Mouse (Mus musculus) kidney, embryonic 14.5 days (tissue): ENCODE data around the gene Wwox. TPM values are rescaled to one million over a fixed set of nuclear protein-coding genes. Genes with fewer than 3 reads are reported as not detected.

Source experiments
- ATAC-seq: fragments of 200-750 bp; cut with Nextera tagmentation; 2 replicates; pipeline ENCODE4 v1.8.0; 2017; ENCODE audit warnings: moderate number of reproducible peaks, mild to moderate bottlenecking, moderate TSS enrichment, moderate library complexity; ENCODE audit not compliant: low FRiP score, low TSS enrichment
- H3K27ac ChIP-seq: fragments of 300-500 bp; sonication (generic); 2 replicates; pipeline ENCODE4 v1.5.1; 2014; ENCODE audit warnings: low read depth, mild to moderate bottlenecking, low read length, moderate library complexity, mixed read lengths
- H3K27me3 ChIP-seq: fragments of 300-500 bp; sonication (generic); 2 replicates; pipeline ENCODE4 v1.6.1; 2014; ENCODE audit warnings: mild to moderate bottlenecking, low read length; ENCODE audit not compliant: control insufficient read depth, insufficient read depth
- H3K36me3 ChIP-seq: fragments of 300-500 bp; sonication (generic); 2 replicates; pipeline ENCODE4 v1.6.1; 2014; ENCODE audit warnings: low read length, mixed read lengths; ENCODE audit not compliant: control insufficient read depth, insufficient read depth
- H3K4me1 ChIP-seq: fragments of 300-500 bp; sonication (generic); 2 replicates; pipeline ENCODE4 v1.6.1; 2014; ENCODE audit warnings: low read length, mixed read lengths; ENCODE audit not compliant: control insufficient read depth, insufficient read depth
- H3K4me2 ChIP-seq: fragments of 300-500 bp; sonication (generic); replicated peaks from 2 replicates; pipeline ENCODE4 v1.6.1; 2014; ENCODE audit warnings: low read depth, mild to moderate bottlenecking, low read length
- H3K4me3 ChIP-seq: fragments of 300-500 bp; sonication (generic); 2 replicates; pipeline ENCODE4 v1.5.1; 2014; ENCODE audit warnings: mild to moderate bottlenecking, low read length
- H3K9ac ChIP-seq: fragments of 300-500 bp; sonication (generic); 2 replicates; pipeline ENCODE4 v1.6.1; 2014; ENCODE audit warnings: low read depth, mild to moderate bottlenecking, low read length, moderate library complexity
- H3K9me3 ChIP-seq: fragments of 300-500 bp; sonication (generic); 2 replicates; pipeline ENCODE4 v1.6.1; 2016; ENCODE audit warnings: low read length; ENCODE audit not compliant: control insufficient read depth
- WGBS: fragments of 180-500 bp; shearing (Covaris S2); extraction: QIAGEN DNeasy Blood & Tissue Kit; methylation state at CpG from one replicate; pipeline ENCODE4 v1.1.7; 2014; 5-methylcytosine and 5-hydroxymethylcytosine counted together
- polyA plus RNA-seq: library from polyadenylated mRNA; unstranded; fragments of >200 nt; fragmentation: Nextera tagmentation; extraction: Ambion mirVana; gene quantifications from 2 replicates; pipeline ENCODE4 v1.2.1, GENCODE M21; 2014

Gene Wwox
- polyA plus RNA-seq, 1 experiment from 2014 or later = 17.0 TPM

GRCm38 (mm10) chr8:115070225-115070624, 630.8 kb downstream of the Wwox start:
- H3K9me3 ChIP-seq = no peaks in the 10 kb centered on the region
- H3K27ac ChIP-seq = no peak overlapping the region
- no peaks in the 10 kb centered on the region for H3K27me3 ChIP-seq
- H3K9ac ChIP-seq = no peak overlapping the region
- no peak overlapping the region for H3K4me2 ChIP-seq
- H3K4me3 ChIP-seq = no peak overlapping the region
- no peaks in the 10 kb centered on the region for H3K4me1 ChIP-seq
- no peaks in the 10 kb centered on the region for H3K36me3 ChIP-seq
- no peak for ATAC-seq
- 13% methylated on average over 3 of the region's 3 CpGs for WGBS

- no peak overlapping the region for H3K4me3 ChIP-seq
- no peaks in the 10 kb centered on the region for H3K27me3 ChIP-seq
- ATAC-seq = no peak
- no peak overlapping the region for H3K27ac ChIP-seq
- H3K4me2 ChIP-seq = no peak overlapping the region
- no peak overlapping the region for H3K9ac ChIP-seq
- 88% methylated on average over 12 of the region's 12 CpGs for WGBS
- H3K4me1 ChIP-seq = no peaks in the 10 kb centered on the region
- H3K36me3 ChIP-seq = no peaks in the 10 kb centered on the region
- H3K9me3 ChIP-seq = no peaks in the 10 kb centered on the region
These were observed 631.8 kb downstream of the Wwox start for GRCm38 (mm10) chr8:115071231-115071630.

- no peak for ATAC-seq
These were observed 638.8 kb downstream of the Wwox start for GRCm38 (mm10) chr8:115078296-115078695.

GRCm38 (mm10) chr8:115081302-115082207, 642.1 kb downstream of the Wwox start:
- 64% methylated on average over 7 of the region's 7 CpGs for WGBS
- Histone ChIP-seq H3K27me3 (no peaks in the 10 kb centered on the region), H3K9me3 (no peaks in the 10 kb centered on the region), H3K9ac (no peak overlapping the region), H3K36me3 (no peaks in the 10 kb centered on the region), H3K4me2 (no peak overlapping the region), H3K27ac (no peak overlapping the region), H3K4me1 (no peaks in the 10 kb centered on the region), H3K4me3 (no peak overlapping the region)
- ATAC-seq = no peak

More at GRCm38 (mm10) chr8:115078296-115078695, 638.8 kb downstream of the Wwox start:
- Histone ChIP-seq H3K27me3 (no peaks in the 10 kb centered on the region), H3K4me2 (no peak overlapping the region), H3K9me3 (no peaks in the 10 kb centered on the region), H3K36me3 (no peaks in the 10 kb centered on the region), H3K27ac (no peak overlapping the region), H3K9ac (no peak overlapping the region), H3K4me3 (no peak overlapping the region), H3K4me1 (no peaks in the 10 kb centered on the region)
- 59% methylated on average over 7 of the region's 7 CpGs for WGBS

GRCm38 (mm10) chr8:115088162-115088561, 648.7 kb downstream of the Wwox start:
- Histone ChIP-seq H3K4me1 (no peaks in the 10 kb centered on the region), H3K36me3 (no peaks in the 10 kb centered on the region), H3K9ac (no peak overlapping the region), H3K4me3 (no peak overlapping the region), H3K27me3 (no peaks in the 10 kb centered on the region), H3K4me2 (no peak overlapping the region), H3K27ac (no peak overlapping the region), H3K9me3 (peaks cover 4% of the 10 kb centered on the region; the same call in 1 of the 2 replicates)
- ATAC-seq = no peak

- no peak overlapping the region for H3K9ac ChIP-seq
- no peak overlapping the region for H3K4me3 ChIP-seq
- no peaks in the 10 kb centered on the region for H3K4me1 ChIP-seq
- H3K4me2 ChIP-seq = no peak overlapping the region
- peaks cover 4% of the 10 kb centered on the region; the same call in 1 of the 2 replicates for H3K9me3 ChIP-seq
- no peak for ATAC-seq
- H3K27me3 ChIP-seq = no peaks in the 10 kb centered on the region
- WGBS = 68% methylated on average over 7 of the region's 7 CpGs
- H3K27ac ChIP-seq = no peak overlapping the region
- H3K36me3 ChIP-seq = no peaks in the 10 kb centered on the region
These were observed 650.3 kb downstream of the Wwox start for GRCm38 (mm10) chr8:115089744-115090143.

GRCm38 (mm10) chr8:115090202-115090601, 650.7 kb downstream of the Wwox start:
- peaks cover 4% of the 10 kb centered on the region; the same call in 1 of the 2 replicates for H3K9me3 ChIP-seq
- H3K9ac ChIP-seq = no peak overlapping the region
- H3K4me2 ChIP-seq = no peak overlapping the region
- no peaks in the 10 kb centered on the region for H3K4me1 ChIP-seq
- H3K27me3 ChIP-seq = no peaks in the 10 kb centered on the region
- H3K4me3 ChIP-seq = no peak overlapping the region
- H3K27ac ChIP-seq = no peak overlapping the region
- ATAC-seq = no peak
- WGBS = 73% methylated on average over 5 of the region's 5 CpGs
- H3K36me3 ChIP-seq = no peaks in the 10 kb centered on the region

- 84% methylated on average over 4 of the region's 4 CpGs for WGBS
- Histone ChIP-seq H3K9me3 (no peaks in the 10 kb centered on the region), H3K4me2 (no peak overlapping the region), H3K4me3 (no peak overlapping the region), H3K27me3 (no peaks in the 10 kb centered on the region), H3K4me1 (no peaks in the 10 kb centered on the region), H3K27ac (no peak overlapping the region), H3K9ac (no peak overlapping the region), H3K36me3 (no peaks in the 10 kb centered on the region)
- ATAC-seq = 0 out of 2 replicates have a peak, but pooled peaks have one; percentile 20
These were observed 656.1 kb downstream of the Wwox start for GRCm38 (mm10) chr8:115095548-115095947.

GRCm38 (mm10) chr8:115097988-115098562, 658.6 kb downstream of the Wwox start:
- Histone ChIP-seq H3K4me2 (no peak overlapping the region), H3K27ac (no peak overlapping the region; the same call in 1 of the 2 replicates), H3K9me3 (no peaks in the 10 kb centered on the region), H3K9ac (no peak overlapping the region), H3K36me3 (no peaks in the 10 kb centered on the region), H3K4me1 (no peaks in the 10 kb centered on the region), H3K4me3 (no peak overlapping the region), H3K27me3 (no peaks in the 10 kb centered on the region; the same call in 1 of the 2 replicates)
- WGBS = 48% methylated on average over 9 of the region's 9 CpGs
- peak; percentile 72 for ATAC-seq
